Mouse (Mus musculus): Measurements from ENCODE around the gene Osbpl7.

DNA sequence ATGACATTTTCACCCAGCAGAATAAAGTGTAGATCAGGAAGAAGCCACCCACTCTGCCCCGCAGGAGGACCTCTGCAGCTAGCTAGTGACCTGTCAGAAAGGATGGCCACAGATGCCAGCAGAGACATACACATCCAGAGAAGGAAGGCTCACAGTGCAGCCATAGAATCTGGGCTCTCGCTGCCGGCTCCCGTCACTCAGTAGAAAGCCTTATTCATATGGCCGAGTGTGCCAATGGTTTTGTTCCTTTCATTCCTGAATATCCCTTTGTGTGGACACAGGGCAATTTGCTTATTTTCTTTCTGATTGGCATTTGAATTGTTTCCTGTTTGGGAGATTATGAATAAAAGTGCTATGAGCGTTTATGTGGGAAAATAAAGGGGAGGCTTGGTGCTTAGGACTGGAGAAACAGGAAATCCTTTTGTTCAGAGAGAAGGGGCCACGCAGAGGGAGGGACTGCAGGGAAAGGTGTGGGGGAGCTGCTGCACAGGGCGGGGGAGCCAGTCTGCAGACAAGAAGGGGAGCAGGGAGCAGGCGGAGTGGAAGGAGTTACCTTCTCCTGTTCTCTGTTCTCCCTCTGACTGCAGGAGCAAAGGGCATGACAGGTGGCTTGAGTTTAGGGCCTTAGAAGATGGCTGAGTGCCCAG lies 13.0 kb downstream of the Osbpl7 start:
- TF ChIP-seq CTCF (IDR thresholded peaks at IDR 0.05; ENCODE audit: low read depth, low read length) = no peak
- TF ChIP-seq POLR2A (IDR thresholded peaks at IDR 0.05; ENCODE audit: insufficient read depth, low read length) = no peak
- no peak for TF ChIP-seq EP300 (IDR thresholded peaks at IDR 0.05; ENCODE audit: insufficient read depth, low read depth, low read length)
